Mouse (Mus musculus): Measurements from ENCODE around the gene Frmd6. TPM values are rescaled to one million over a fixed set of nuclear protein-coding genes. Genes with fewer than 3 reads are reported as not detected.

Frmd6 gene
- polyA plus RNA-seq, 1 experiment from 2014 or later = 68.9 TPM

GRCm38 (mm10) chr12:70908076-70908475 is 82.8 kb downstream of the Frmd6 start:
- Histone ChIP-seq H3K4me1 (ENCODE audit: control insufficient read depth, insufficient read depth, low read length) (no peaks in the 10 kb centered on the region), H3K27ac (replicated peaks; ENCODE audit: low read depth, low read length) (no peak overlapping the region), H3K27me3 (ENCODE audit: control insufficient read depth, insufficient read depth, low read length) (no peaks in the 10 kb centered on the region), H3K9me3 (replicated peaks; ENCODE audit: control insufficient read depth, low read length) (no peaks in the 10 kb centered on the region), H3K4me2 (ENCODE audit: low read depth, low read length) (no peak overlapping the region), H3K36me3 (replicated peaks; ENCODE audit: control insufficient read depth, insufficient read depth, low read depth, low read length) (0 out of 2 replicates have a peak, but pooled peaks cover 2% of the 10 kb centered on the region), H3K9ac (replicated peaks; ENCODE audit: low read length) (no peak overlapping the region), H3K4me3 (ENCODE audit: low read depth, low read length) (no peak overlapping the region)
- DNase-seq (ENCODE audit: low spot score) (no peak), ATAC-seq (replicated peaks; ENCODE audit: insufficient number of reproducible peaks, low FRiP score, low TSS enrichment, low read depth) (no peak)
- 75% methylated on average over 4 of the region's 4 CpGs for WGBS

- ATAC-seq (replicated peaks; ENCODE audit: insufficient number of reproducible peaks, low FRiP score, low TSS enrichment, low read depth) = peak; percentile 32; the same call in 1 of the 2 replicates
- H3K27me3 ChIP-seq (ENCODE audit: control insufficient read depth, insufficient read depth, low read length) = no peaks in the 10 kb centered on the region
- 11% methylated on average over 9 of the region's 9 CpGs for WGBS
Measured at GRCm38 (mm10) chr12:70910241-70910720, 85.0 kb downstream of the Frmd6 start.

DNA sequence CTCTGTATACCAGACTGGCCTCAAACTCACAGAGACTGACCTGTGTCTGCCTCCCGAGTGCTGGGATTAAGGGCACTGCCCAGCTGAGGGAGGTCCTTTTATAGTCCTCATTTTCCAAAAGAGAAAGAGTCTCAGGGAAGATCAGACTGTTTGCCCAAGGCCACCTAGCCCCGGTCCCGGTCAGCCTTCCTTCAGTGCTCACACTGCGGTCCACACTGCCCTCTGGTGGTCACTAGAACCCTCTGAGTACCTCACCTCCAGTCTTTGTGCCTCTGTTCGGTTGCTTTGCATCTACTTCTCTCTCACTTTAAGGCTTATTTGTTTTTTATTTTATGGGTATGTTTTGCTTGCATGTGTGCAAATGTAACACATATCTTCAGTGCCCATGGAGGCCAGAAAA is 85.7 kb downstream of the Frmd6 start:
- H3K9me3 ChIP-seq (replicated peaks; ENCODE audit: control insufficient read depth, low read length) = no peaks in the 10 kb centered on the region
- H3K27me3 ChIP-seq (ENCODE audit: control insufficient read depth, insufficient read depth, low read length) = no peaks in the 10 kb centered on the region
- no peak overlapping the region for H3K27ac ChIP-seq (replicated peaks; ENCODE audit: low read depth, low read length)
- H3K4me3 ChIP-seq (ENCODE audit: low read depth, low read length) = no peak overlapping the region
- peak; percentile 90 for DNase-seq (ENCODE audit: low spot score)
- no peaks in the 10 kb centered on the region for H3K36me3 ChIP-seq (replicated peaks; ENCODE audit: control insufficient read depth, insufficient read depth, low read depth, low read length)
- no peak overlapping the region for H3K9ac ChIP-seq (replicated peaks; ENCODE audit: low read length)
- WGBS = 11% methylated on average over 5 of the region's 5 CpGs
- peak; percentile 66 for ATAC-seq (replicated peaks; ENCODE audit: insufficient number of reproducible peaks, low FRiP score, low TSS enrichment, low read depth)
- H3K4me2 ChIP-seq (ENCODE audit: low read depth, low read length) = no peak overlapping the region
- H3K4me1 ChIP-seq (ENCODE audit: control insufficient read depth, insufficient read depth, low read length) = no peaks in the 10 kb centered on the region

More at GRCm38 (mm10) chr12:70910241-70910720, 85.0 kb downstream of the Frmd6 start:
- no peaks in the 10 kb centered on the region for H3K9me3 ChIP-seq (replicated peaks; ENCODE audit: control insufficient read depth, low read length)
- H3K36me3 ChIP-seq (replicated peaks; ENCODE audit: control insufficient read depth, insufficient read depth, low read depth, low read length) = no peaks in the 10 kb centered on the region
- no peak overlapping the region for H3K4me3 ChIP-seq (ENCODE audit: low read depth, low read length)
- no peak overlapping the region for H3K4me2 ChIP-seq (ENCODE audit: low read depth, low read length)
- DNase-seq (ENCODE audit: low spot score) = peak; percentile 84
- H3K9ac ChIP-seq (replicated peaks; ENCODE audit: low read length) = no peak overlapping the region
- no peak overlapping the region for H3K27ac ChIP-seq (replicated peaks; ENCODE audit: low read depth, low read length)
- no peaks in the 10 kb centered on the region for H3K4me1 ChIP-seq (ENCODE audit: control insufficient read depth, insufficient read depth, low read length)

- no peak overlapping the region for H3K27ac ChIP-seq (replicated peaks; ENCODE audit: low read depth, low read length)
- WGBS = 70% methylated on average over 17 of the region's 17 CpGs
- no peak overlapping the region for H3K9ac ChIP-seq (replicated peaks; ENCODE audit: low read length)
- H3K4me2 ChIP-seq (ENCODE audit: low read depth, low read length) = no peak overlapping the region
- ATAC-seq (replicated peaks; ENCODE audit: insufficient number of reproducible peaks, low FRiP score, low TSS enrichment, low read depth) = no peak
- no peaks in the 10 kb centered on the region for H3K4me1 ChIP-seq (ENCODE audit: control insufficient read depth, insufficient read depth, low read length)
- no peaks in the 10 kb centered on the region for H3K36me3 ChIP-seq (replicated peaks; ENCODE audit: control insufficient read depth, insufficient read depth, low read depth, low read length)
- H3K4me3 ChIP-seq (ENCODE audit: low read depth, low read length) = no peak overlapping the region
- H3K27me3 ChIP-seq (ENCODE audit: control insufficient read depth, insufficient read depth, low read length) = no peaks in the 10 kb centered on the region
- DNase-seq (ENCODE audit: low spot score) = no peak
- no peaks in the 10 kb centered on the region for H3K9me3 ChIP-seq (replicated peaks; ENCODE audit: control insufficient read depth, low read length)
Measured at GRCm38 (mm10) chr12:70911676-70912379, 86.5 kb downstream of the Frmd6 start.

DNA sequence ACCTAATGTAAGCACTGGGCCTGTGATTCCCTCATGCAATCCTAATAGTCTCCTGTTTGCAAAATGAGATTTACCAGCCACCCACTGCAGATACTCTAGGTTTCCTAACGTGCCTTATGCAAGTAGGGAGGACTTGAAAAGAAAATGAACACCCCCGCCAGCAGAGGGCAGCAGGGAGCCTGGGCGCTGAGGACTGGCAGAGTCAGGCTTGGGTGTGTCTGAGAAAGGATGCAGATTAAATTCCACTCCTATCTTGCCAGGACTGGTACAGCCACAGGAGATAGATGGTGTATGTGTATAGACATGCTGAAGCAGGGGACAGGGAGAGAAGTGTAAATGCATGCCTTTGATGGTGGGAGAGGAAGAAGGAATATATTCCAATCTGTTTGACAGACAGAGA is 88.1 kb downstream of the Frmd6 start:
- Histone ChIP-seq H3K36me3 (replicated peaks; ENCODE audit: control insufficient read depth, insufficient read depth, low read depth, low read length) (no peaks in the 10 kb centered on the region), H3K9ac (replicated peaks; ENCODE audit: low read length) (no peak overlapping the region), H3K4me1 (ENCODE audit: control insufficient read depth, insufficient read depth, low read length) (no peaks in the 10 kb centered on the region), H3K9me3 (replicated peaks; ENCODE audit: control insufficient read depth, low read length) (no peaks in the 10 kb centered on the region), H3K4me3 (ENCODE audit: low read depth, low read length) (no peak overlapping the region), H3K27ac (replicated peaks; ENCODE audit: low read depth, low read length) (no peak overlapping the region), H3K4me2 (ENCODE audit: low read depth, low read length) (no peak overlapping the region), H3K27me3 (ENCODE audit: control insufficient read depth, insufficient read depth, low read length) (no peaks in the 10 kb centered on the region)
- no peak for ATAC-seq (replicated peaks; ENCODE audit: insufficient number of reproducible peaks, low FRiP score, low TSS enrichment, low read depth)
- 48% methylated on average over 3 of the region's 3 CpGs for WGBS
- DNase-seq (ENCODE audit: low spot score) = peak; percentile 28

GRCm38 (mm10) chr12:70914387-70914786 is 89.1 kb downstream of the Frmd6 start:
- no peaks in the 10 kb centered on the region for H3K4me1 ChIP-seq (ENCODE audit: control insufficient read depth, insufficient read depth, low read length)
- no peaks in the 10 kb centered on the region for H3K9me3 ChIP-seq (replicated peaks; ENCODE audit: control insufficient read depth, low read length)
- no peak overlapping the region for H3K9ac ChIP-seq (replicated peaks; ENCODE audit: low read length)
- no peak overlapping the region for H3K4me3 ChIP-seq (ENCODE audit: low read depth, low read length)
- no peak for ATAC-seq (replicated peaks; ENCODE audit: insufficient number of reproducible peaks, low FRiP score, low TSS enrichment, low read depth)
- no peaks in the 10 kb centered on the region for H3K36me3 ChIP-seq (replicated peaks; ENCODE audit: control insufficient read depth, insufficient read depth, low read depth, low read length)
- H3K27ac ChIP-seq (replicated peaks; ENCODE audit: low read depth, low read length) = no peak overlapping the region
- 57% methylated on average over 11 of the region's 11 CpGs for WGBS
- no peaks in the 10 kb centered on the region for H3K27me3 ChIP-seq (ENCODE audit: control insufficient read depth, insufficient read depth, low read length)
- peak; percentile 74 for DNase-seq (ENCODE audit: low spot score)
- no peak overlapping the region for H3K4me2 ChIP-seq (ENCODE audit: low read depth, low read length)

GRCm38 (mm10) chr12:70929781-70930180 is 104.5 kb downstream of the Frmd6 start:
- no peak overlapping the region for H3K4me2 ChIP-seq (ENCODE audit: low read depth, low read length)
- no peak overlapping the region for H3K9ac ChIP-seq (replicated peaks; ENCODE audit: low read length)
- 79% methylated on average over 4 of the region's 4 CpGs for WGBS
- no peaks in the 10 kb centered on the region for H3K4me1 ChIP-seq (ENCODE audit: control insufficient read depth, insufficient read depth, low read length)
- H3K36me3 ChIP-seq (replicated peaks; ENCODE audit: control insufficient read depth, insufficient read depth, low read depth, low read length) = no peaks in the 10 kb centered on the region
- DNase-seq (ENCODE audit: low spot score) (no peak), ATAC-seq (replicated peaks; ENCODE audit: insufficient number of reproducible peaks, low FRiP score, low TSS enrichment, low read depth) (no peak)
- no peak overlapping the region for H3K27ac ChIP-seq (replicated peaks; ENCODE audit: low read depth, low read length)
- no peaks in the 10 kb centered on the region for H3K27me3 ChIP-seq (ENCODE audit: control insufficient read depth, insufficient read depth, low read length)
- H3K9me3 ChIP-seq (replicated peaks; ENCODE audit: control insufficient read depth, low read length) = no peaks in the 10 kb centered on the region
- H3K4me3 ChIP-seq (ENCODE audit: low read depth, low read length) = no peak overlapping the region

DNA sequence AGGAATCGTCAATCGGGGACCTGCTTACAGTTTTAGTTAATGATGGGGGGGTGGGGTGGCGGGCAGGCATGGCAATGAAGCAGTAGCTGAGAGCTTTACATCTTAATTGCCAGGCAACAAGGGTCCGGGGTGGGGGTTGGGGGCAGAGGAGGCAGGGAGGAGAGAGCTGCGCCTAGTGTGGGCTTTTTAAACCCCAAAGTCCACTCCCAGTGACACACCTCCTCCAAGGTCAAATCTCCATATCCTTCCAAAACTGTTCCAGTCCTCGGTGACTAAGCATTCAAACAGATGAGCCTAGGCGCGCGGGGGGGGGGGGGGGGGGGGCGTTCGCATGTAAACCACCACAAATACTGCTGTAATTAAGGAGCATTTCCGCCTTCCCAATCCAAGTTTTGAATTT is 111.8 kb downstream of the Frmd6 start:
- H3K36me3 ChIP-seq (replicated peaks; ENCODE audit: control insufficient read depth, insufficient read depth, low read depth, low read length) = no peaks in the 10 kb centered on the region
- no peaks in the 10 kb centered on the region for H3K9me3 ChIP-seq (replicated peaks; ENCODE audit: control insufficient read depth, low read length)
- H3K4me2 ChIP-seq (ENCODE audit: low read depth, low read length) = peak overlapping the region; percentile 45
- H3K27me3 ChIP-seq (ENCODE audit: control insufficient read depth, insufficient read depth, low read length) = no peaks in the 10 kb centered on the region
- peak overlapping the region; percentile 76 for H3K4me3 ChIP-seq (ENCODE audit: low read depth, low read length)
- H3K4me1 ChIP-seq (ENCODE audit: control insufficient read depth, insufficient read depth, low read length) = no peaks in the 10 kb centered on the region
- peak overlapping the region; percentile 67 for H3K9ac ChIP-seq (replicated peaks; ENCODE audit: low read length)
- ATAC-seq (replicated peaks; ENCODE audit: insufficient number of reproducible peaks, low FRiP score, low TSS enrichment, low read depth) (peak; percentile 29), DNase-seq (ENCODE audit: low spot score) (no peak)
- peak overlapping the region; percentile 78; the same call in 1 of the 2 replicates for H3K27ac ChIP-seq (replicated peaks; ENCODE audit: low read depth, low read length)
- 34% methylated on average over 7 of the region's 12 CpGs for WGBS

Data from embryonic facial prominence, embryonic 11.5 days (tissue).